Mouse (Mus musculus) fat pad, adult 2 months (tissue): Measurements from ENCODE around the gene Unc93a2.
"Not testable (repeated sequence)": the region's sequence is repeated elsewhere in the genome, so short reads cannot be mapped to it uniquely, and the experiment has no call there.

Source experiments
- DNase-seq: peaks from one replicate; pipeline ENCODE4 v3.0.0-alpha.2; 2011; ENCODE audit warnings: low read depth, low spot score; ENCODE audit errors: extremely low read depth

Gene Unc93a2

DNA sequence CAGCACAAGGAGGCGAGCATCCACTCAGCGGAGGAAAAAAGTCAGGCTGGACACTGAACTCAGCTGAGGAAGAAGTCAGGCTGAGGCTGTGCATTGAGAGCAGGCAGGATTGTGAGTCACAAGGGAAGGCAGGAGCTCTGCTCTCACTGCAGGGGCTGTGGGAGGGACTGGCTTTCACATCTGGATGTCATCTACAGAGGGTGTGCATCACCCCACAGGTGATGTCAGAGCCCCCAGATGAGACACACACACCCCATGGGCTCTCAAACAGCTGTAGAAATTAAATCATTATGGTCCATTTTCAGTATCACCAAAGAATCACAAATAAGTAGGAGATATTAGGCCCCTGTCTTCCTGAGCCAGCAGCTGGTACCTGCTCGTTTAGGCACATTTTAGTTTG, at the start of gene Unc93a2:
TSS of gene Unc93a2 (minus strand) at position 101 of the 400 bp plus-strand sequence.
- not testable (repeated sequence) for DNase-seq

DNA sequence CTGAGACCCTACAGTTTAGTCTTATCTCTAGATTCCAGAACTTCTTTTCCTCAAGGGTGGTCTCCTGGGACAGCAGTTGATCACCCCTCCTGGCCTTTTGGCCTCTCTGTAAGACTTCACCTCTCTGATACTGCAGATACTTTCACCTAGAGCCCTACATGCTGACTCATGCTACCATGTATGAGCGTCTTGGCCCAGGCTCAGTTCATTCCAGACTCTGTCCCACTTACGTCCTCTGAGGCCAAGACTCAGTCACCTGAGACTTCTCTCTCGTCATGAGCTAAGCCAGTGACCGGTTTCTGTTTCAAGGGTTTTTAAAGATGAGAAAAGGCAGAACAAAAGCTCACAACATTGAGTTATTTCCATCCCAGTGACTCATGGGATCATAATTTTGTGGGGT, 48.9 kb upstream of the Unc93a2 start:
- DNase-seq = not testable (repeated sequence)

DNA sequence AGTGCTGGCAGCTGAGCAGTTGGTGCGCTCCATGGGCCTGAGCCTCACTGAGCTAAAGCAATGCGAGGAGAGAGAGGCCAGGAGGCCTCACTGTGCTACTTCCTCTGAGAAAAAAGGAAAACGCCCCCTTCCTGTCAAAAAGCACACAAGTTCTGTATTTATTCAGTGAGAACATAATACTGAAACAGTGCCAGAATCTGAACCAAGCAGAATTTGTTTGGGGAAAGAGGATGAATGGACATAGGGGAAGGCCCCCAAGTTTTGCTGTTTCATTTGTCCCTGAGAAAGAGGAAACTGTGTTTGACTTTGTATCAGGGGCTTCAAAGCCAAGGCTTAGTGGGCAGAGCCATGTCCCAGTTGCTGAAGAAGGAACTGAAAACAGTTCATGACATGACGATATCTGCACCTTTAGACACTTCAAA, 45.0 kb upstream of the Unc93a2 start:
- not testable (repeated sequence) for DNase-seq

DNA sequence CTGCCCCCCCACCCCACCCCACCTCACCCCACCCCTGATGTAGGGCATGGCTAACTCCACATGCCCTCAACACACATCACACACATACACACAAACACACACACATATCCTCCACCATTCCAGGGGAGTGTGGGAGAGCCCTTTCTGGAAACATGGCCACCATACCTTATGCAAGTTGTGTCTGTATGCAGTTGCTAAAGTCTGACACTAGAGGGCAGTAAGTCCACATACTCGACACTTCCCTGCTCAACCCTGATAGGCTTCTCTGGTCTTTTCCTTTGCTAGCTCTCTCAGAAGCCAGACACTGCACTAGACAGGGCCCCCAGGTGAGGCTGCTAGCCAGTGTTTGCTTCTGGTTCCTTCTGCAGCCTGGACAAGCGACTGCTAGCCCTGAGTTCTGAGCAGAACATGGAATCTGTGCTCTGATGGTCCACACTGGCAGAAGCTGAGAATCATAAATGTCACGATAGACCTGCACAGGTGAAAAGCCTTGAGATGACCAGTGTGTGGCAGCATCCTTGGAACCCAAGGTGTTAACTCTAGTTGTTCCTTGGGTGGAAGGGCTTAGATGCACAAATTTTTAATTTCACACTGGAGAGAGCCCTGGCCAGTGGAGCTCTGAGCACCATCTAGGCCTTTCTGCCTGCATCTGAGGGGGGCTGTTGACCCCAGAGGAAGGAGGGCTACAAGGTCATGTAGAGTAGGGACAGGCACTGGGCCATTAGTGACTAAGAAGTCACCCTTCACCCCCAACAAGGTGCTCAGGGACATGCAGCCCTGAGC, 35.1 kb upstream of the Unc93a2 start:
- DNase-seq = not testable (repeated sequence)

- DNase-seq = not testable (repeated sequence)
Measured at GRCm38 (mm10) chr17:7414601-7415310, 29.5 kb upstream of the Unc93a2 start.

DNA sequence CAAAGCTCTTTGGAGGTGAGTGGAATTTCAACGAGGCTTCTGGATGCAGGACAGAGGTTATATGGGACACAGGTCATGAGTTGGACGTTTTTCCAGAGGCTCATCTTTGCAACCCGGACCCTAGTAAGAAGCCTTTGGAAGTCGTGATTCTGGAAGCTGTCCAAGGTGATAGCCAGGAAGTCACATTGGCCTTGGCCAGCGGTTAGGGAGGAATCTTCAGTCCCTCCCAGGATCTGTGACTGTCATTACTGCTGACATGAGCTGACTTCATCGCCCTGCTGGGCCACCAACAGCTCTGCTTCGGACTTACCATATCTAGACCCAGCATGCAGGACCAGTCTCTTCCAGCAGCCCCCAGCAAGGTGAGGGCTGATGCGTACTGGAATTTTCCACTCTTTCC, 28.1 kb upstream of the Unc93a2 start:
- not testable (repeated sequence) for DNase-seq

DNA sequence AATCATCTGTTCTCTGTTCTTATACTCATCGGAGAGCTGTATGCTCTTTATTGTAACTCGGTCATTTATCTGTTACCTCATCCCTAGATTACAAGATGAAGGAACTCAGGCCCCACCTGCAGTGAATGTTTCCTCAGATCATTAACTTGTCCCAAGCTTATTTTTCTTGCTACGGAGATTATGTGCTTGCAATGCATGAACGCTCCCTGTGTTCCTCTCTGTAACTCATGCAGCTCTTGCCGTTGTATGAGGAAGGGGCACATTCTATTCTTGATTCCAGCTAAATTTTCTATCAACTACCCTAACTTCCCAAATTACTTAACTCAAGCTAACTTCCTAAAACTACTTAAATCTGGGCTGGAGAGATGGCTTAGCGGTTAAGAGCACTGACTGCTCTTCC, 14.5 kb upstream of the Unc93a2 start:
- not testable (repeated sequence) for DNase-seq

GRCm38 (mm10) chr17:7398198-7398847, 13.1 kb upstream of the Unc93a2 start:
- not testable (repeated sequence) for DNase-seq

DNA sequence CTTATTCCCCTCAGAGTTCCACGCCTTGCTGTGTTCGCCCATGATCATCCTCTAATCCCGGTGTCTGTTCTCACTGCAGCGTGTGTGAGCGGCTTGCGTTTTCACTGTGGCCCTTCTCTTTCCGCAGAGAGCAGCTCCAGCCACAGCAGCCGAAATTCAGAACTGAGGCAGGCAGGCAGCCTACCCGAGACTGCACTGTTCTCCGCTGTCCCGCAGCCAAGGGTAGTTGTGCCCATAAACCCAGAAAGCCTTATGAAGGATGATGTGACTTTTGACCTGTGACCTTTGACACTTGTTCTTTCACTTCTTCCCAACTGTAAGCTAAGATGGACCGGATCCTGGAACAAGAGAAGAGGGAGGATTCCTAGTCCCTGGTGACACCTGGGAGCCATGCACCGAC, 11.8 kb upstream of the Unc93a2 start:
- not testable (repeated sequence) for DNase-seq

DNA sequence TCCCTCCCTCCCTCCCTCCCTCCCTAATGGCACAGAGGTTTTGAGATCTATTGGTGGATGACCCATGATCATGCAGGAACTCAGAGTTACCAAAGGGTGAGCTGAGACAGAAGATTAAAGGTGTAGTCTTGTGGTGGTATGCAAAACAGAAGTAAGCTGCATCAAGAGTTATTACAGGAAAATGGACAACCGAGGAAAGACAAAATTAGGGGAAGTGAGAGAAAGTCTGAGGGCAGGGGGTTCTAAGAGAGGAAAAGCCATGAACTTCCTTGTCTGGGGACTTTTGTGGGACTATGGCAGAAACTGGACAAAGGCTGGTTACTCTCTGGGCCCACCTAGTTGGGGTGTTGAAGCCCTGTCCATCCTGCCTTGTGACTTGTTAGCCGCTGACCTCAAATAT, 11.0 kb upstream of the Unc93a2 start:
- not testable (repeated sequence) for DNase-seq

DNA sequence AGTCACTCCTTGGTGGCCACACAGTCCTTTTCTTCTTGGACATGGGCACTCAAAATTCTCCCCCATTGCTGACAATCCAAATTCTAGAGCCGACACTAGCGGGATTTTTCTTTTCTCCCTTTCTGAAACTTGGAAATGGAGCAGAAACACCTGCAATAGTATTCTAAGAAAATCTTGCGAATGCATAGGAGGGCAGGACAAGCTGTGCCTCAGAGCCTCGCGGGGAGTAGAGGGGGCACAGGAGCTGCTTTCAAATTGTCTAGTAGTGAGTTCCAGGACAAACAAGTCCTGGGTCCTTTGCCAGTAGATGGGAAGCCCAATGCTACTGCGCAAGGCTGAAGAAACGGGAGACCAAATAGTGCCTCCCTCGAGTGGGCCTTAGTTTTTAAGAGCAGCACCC, 10.4 kb upstream of the Unc93a2 start:
- DNase-seq = not testable (repeated sequence)

DNA sequence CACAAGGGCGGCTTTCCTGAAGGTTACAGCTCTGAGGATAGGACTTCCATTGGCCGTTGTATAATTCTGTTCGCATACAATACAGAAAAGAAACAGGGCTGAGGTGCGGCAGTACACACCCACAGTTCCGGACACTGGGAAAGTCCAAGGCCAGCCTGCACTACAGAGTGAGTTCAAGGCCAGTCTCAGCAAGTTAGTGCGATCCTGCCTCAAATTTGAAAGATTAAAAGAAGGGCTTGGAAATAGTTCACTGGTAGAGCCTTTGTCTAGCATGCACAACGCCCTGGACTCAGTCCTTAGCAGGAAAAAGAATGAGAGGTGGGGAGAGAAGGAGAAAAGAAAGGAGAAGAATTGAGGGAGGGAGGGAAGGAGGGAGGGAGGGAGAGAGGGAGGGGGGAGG, 9.9 kb upstream of the Unc93a2 start:
- not testable (repeated sequence) for DNase-seq

DNA sequence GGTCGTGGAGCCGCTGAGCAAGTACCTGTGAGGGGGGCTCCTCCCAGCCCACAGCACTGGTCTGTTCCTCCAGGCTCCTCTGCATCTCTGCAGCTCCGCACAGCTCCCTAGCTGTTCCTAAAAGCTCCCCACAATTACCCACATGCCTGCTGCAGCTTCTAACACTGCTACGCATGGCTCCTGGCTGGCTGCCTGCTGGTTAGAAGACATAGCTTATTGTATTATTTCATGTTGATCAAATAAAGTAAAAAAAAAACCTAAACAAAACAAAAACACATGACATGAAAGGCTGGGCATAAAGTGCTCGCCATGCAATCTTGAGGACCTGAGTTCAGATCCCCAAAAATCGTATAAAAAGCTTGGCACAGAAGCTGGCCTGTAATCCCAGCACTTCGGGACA, 4.6 kb upstream of the Unc93a2 start:
- DNase-seq = not testable (repeated sequence)

- not testable (repeated sequence) for DNase-seq
Measured at GRCm38 (mm10) chr17:7388958-7389356, 3.7 kb upstream of the Unc93a2 start.

DNA sequence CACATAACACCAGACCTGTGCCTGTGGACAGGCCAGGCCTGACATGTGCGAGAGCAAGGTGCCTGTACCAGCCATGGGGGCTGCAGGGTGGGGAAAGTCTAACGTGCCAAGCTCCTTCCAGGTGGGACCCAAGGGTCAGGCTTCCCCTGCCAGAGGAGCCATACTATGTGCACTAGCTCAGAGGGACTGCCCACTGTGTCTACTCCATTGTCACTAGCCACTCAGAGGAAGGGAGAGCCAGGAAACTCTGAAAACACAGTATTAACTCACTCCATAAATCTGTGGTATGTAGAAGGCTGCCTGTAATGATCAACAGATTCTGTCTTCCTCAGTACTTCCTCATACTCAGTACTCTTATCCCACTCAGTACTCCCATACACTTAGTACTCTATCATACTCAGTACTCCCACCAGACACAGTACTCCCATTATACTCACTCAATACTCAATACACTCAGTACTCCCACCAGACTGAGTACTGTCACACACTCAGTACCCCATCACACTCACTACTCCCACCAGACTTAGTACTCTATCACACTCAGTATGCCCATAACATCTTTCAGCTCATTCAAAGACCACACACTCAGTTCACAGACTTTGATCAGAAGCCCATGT, 3.2 kb upstream of the Unc93a2 start:
- not testable (repeated sequence) for DNase-seq

- not testable (repeated sequence) for DNase-seq
Measured at GRCm38 (mm10) chr17:7386016-7386415, 752 bp upstream of the Unc93a2 start.

- DNase-seq = not testable (repeated sequence)
Measured at GRCm38 (mm10) chr17:7383167-7384143, 1.8 kb downstream of the Unc93a2 start.

DNA sequence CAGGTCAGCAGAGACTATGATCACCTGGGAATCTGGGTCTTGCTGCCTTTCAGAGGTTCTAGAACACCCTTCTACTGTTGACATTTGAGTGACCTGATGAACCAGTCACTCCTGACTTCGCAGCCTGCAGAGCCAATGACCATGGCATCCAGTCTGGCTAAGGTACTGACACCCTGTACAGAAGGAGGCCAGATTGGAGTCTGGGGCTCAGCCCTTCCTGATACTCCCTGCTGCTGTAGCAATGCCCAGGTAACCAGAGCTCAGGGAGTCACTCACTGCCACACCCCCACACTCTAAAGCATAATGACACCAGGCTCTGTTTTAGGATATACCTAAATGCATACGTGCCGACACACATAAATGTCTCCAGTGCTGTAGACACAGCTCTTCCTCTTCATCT, 2.6 kb downstream of the Unc93a2 start:
- DNase-seq = not testable (repeated sequence)

- not testable (repeated sequence) for DNase-seq
Measured at GRCm38 (mm10) chr17:7377907-7378306, 7.4 kb downstream of the Unc93a2 start.
